In genomic region chr1:150050256-150050655, GRCm38 (mm10) we compare ENCODE assay signal across 27 mouse cellular contexts. TPM values are rescaled to one million over a fixed set of nuclear protein-coding genes. Genes with fewer than 3 reads are reported as not detected.
"Had no signal": no experiment of that assay in that cellular context is flagged by ENCODE, and none has a peak within 500 bp of the region (broad histone marks: within the 10 kb centered on the region; RNA-seq: fewer than 3 reads in every experiment).

No protein-coding gene starts in this region.

- H3K4me2 ChIP-seq: embryonic facial prominence, embryonic 12.5 days; embryonic facial prominence, embryonic 13.5 days; embryonic facial prominence, embryonic 15.5 days; forebrain, embryonic 13.5 days; forebrain, embryonic 15.5 days had no signal

- DNase-seq: cerebellum, adult 9-10 months; cerebellum, adult 9-11 months; cerebellum, postnatal 10 days; cerebellum, postnatal 14 days; cerebellum, postnatal 25 days; cerebellum, postnatal 36 days; embryo, embryonic 11 days; forebrain, postnatal 0 days; gastrocnemius, adult 2 months; gastrocnemius, postnatal 10 days; gastrocnemius, postnatal 14 days; gastrocnemius, postnatal 25 days; gastrocnemius, postnatal 36 days; heart, adult 11 months; heart, adult 18-20 months; heart, adult 2 months had no signal

- H3K9me3 ChIP-seq: embryonic facial prominence, embryonic 10.5 days; embryonic facial prominence, embryonic 12.5 days; embryonic facial prominence, embryonic 13.5 days; embryonic facial prominence, embryonic 15.5 days; forebrain, embryonic 10.5 days; forebrain, embryonic 13.5 days; forebrain, embryonic 15.5 days; heart, embryonic 10.5 days had no signal

- H3K27me3 ChIP-seq: embryonic facial prominence, embryonic 12.5 days; embryonic facial prominence, embryonic 13.5 days; embryonic facial prominence, embryonic 15.5 days; forebrain, embryonic 13.5 days; forebrain, embryonic 15.5 days had no signal

- H3K9ac ChIP-seq: embryonic facial prominence, embryonic 12.5 days; embryonic facial prominence, embryonic 13.5 days; embryonic facial prominence, embryonic 15.5 days; forebrain, embryonic 13.5 days; forebrain, embryonic 15.5 days; forebrain, postnatal 0 days had no signal

- H3K4me3 ChIP-seq: embryonic facial prominence, embryonic 10.5 days; embryonic facial prominence, embryonic 12.5 days; embryonic facial prominence, embryonic 13.5 days; embryonic facial prominence, embryonic 15.5 days; erythroblast, embryonic 14.5 days; forebrain, embryonic 10.5 days; forebrain, embryonic 13.5 days; forebrain, embryonic 15.5 days; gastrocnemius, adult 2 months; heart, adult 2 months; heart, embryonic 10.5 days had no signal

- H3K27ac ChIP-seq: embryonic facial prominence, embryonic 10.5 days; embryonic facial prominence, embryonic 12.5 days; embryonic facial prominence, embryonic 13.5 days; embryonic facial prominence, embryonic 15.5 days; forebrain, embryonic 10.5 days; forebrain, embryonic 13.5 days; forebrain, embryonic 15.5 days; gastrocnemius, adult 2 months; heart, adult 2 months; heart, embryonic 10.5 days had no signal

- ATAC-seq: forebrain, embryonic 13.5 days; forebrain, embryonic 14.5 days; forebrain, embryonic 15.5 days; forebrain, embryonic 16.5 days; forebrain, postnatal 0 days had no signal

- H3K4me1 ChIP-seq: embryonic facial prominence, embryonic 10.5 days; embryonic facial prominence, embryonic 12.5 days; embryonic facial prominence, embryonic 13.5 days; embryonic facial prominence, embryonic 15.5 days; forebrain, embryonic 10.5 days; forebrain, embryonic 13.5 days; forebrain, embryonic 15.5 days; heart, embryonic 10.5 days had no signal

- H3K36me3 ChIP-seq: embryonic facial prominence, embryonic 10.5 days; embryonic facial prominence, embryonic 12.5 days; embryonic facial prominence, embryonic 13.5 days; embryonic facial prominence, embryonic 15.5 days; forebrain, embryonic 10.5 days; forebrain, embryonic 15.5 days; heart, embryonic 10.5 days had no signal

RNA-seq across cellular contexts. Expression of gene Ptgs2, which starts 49.6 kb away (rescaled TPM):
- polyA plus RNA-seq: erythroblast, embryonic 14.5 days; forebrain, embryonic 10.5 days; forebrain, embryonic 13.5 days; forebrain, embryonic 14.5 days; forebrain, embryonic 15.5 days; forebrain, embryonic 16.5 days had no signal
